Mouse (Mus musculus) thymus, postnatal 10 days (tissue): ENCODE results near the gene Antxr2.

Source experiments
- DNase-seq, 2 experiments: peaks; one replicate each; pipeline ENCODE4 v3.0.0; 2021; ENCODE audit warnings: low spot score in 2 of 2

The Antxr2 gene

DNA sequence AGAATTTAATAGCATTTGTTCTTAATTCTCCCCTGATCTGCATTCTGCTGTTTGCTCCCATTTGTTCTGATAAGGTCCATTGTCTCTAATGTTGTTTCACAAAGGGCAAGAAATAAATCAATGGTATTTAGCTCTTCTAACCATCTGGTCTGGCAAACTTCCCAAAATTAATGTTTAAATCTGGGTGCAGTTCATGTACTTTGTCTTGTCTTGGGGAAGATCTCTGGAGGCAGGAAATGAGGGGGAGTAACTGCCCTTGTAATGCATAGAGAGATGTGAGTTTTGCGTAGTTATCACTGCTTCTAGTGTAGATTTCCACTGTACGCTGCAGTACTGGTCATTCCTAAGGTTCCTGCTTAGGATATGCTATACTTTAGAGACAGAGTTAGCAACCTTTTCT, 193.5 kb downstream of the Antxr2 start:
- DNase-seq: no peak

DNA sequence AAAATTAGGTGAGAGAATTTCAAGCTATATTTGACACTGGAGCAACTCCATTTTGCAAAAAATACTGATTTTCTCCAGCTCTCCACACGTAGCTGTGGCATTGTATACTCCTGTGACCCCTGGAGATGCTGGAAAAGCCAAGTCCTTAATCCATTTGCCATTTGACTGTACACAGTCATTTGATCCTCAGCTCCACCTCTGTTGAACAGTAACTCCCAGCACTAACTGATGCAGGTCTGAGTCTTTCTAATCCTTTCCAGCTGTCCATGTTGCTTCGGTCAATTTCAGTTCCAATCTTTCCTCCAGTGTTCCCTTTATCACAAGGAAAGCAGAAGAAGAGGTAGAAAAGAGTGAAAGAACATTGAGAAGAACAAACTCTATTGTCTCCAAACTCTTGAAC, 195.4 kb downstream of the Antxr2 start:
- no peak for DNase-seq

GRCm38 (mm10) chr5:97834770-97835169, 196.1 kb downstream of the Antxr2 start:
- no peak for DNase-seq
